Mouse (Mus musculus) gastrocnemius, adult 18-20 months (tissue): ENCODE results near the gene Fam163a. TPM values are rescaled to one million over a fixed set of nuclear protein-coding genes. Genes with fewer than 3 reads are reported as not detected.
"Not testable (repeated sequence)": the region's sequence is repeated elsewhere in the genome, so short reads cannot be mapped to it uniquely, and the experiment has no call there.

ENCODE experiments used
- DNase-seq: peaks from one replicate; pipeline ENCODE4 v3.0.0; 2021; ENCODE audit warnings: low spot score
- long read RNA-seq, 2 experiments: library from polyadenylated mRNA; stranded (forward); transcript quantifications; one replicate each; pipeline ENCODE4 v2.0.0; 2021
- total RNA-seq, 2 experiments: library from RNA; stranded (reverse); gene quantifications; 2 replicates each; pipeline ENCODE4 v1.2.3; 2021

Fam163a gene
- total RNA-seq, result not detected
- long read RNA-seq, experiment 1, result 0 reads
- long read RNA-seq, experiment 2, result 0 reads

DNA sequence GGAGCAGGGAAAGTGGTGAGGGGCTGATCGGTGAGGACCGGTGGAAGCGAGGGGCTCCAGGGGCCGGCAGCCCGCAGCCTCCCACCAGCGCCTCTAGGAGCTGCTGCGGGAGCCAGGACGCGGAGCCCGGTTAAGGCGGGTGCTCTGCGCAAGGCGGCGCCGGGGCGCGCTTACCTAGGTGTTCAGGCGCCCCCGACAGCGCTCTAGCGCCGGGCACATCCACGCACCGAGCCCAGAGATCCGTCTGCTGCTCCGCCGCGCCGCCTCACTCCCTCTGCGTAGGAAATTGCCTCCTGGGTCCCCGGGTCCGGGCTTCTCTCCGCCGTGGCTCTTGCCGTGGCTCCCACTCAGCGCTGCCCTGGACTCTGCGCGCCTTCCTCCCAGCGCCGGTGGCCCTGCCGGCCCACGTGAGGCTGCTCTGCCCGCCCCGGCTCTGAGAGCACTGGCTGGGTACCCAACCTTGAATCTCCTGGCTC, at the start of gene Fam163a:
Gene Fam163a (minus strand): TSS at position 371 of the 476 bp plus-strand sequence.
- no peak for DNase-seq

GRCm38 (mm10) chr1:156251096-156251495, 46.3 kb upstream of the Fam163a start:
- not testable (repeated sequence) for DNase-seq

DNA sequence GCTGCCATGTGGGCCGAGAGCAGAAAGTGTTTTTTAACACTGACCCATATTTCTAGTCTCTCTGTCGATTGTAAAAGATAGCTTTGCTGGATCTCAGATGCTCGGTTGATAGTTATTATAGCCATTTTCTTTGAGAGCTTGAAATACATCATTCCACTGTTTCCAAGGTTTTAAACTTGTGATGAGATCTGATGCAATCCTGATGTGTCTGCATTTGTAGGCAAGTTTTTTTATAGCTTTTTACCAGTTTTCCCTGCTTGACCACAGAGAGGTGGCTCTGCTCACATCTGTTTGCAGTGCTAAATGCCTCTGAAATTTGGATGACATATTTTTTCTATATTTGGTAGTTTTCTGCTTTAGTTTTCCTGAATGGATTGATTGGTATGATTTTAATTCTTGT, 43.1 kb upstream of the Fam163a start:
- no peak for DNase-seq

DNA sequence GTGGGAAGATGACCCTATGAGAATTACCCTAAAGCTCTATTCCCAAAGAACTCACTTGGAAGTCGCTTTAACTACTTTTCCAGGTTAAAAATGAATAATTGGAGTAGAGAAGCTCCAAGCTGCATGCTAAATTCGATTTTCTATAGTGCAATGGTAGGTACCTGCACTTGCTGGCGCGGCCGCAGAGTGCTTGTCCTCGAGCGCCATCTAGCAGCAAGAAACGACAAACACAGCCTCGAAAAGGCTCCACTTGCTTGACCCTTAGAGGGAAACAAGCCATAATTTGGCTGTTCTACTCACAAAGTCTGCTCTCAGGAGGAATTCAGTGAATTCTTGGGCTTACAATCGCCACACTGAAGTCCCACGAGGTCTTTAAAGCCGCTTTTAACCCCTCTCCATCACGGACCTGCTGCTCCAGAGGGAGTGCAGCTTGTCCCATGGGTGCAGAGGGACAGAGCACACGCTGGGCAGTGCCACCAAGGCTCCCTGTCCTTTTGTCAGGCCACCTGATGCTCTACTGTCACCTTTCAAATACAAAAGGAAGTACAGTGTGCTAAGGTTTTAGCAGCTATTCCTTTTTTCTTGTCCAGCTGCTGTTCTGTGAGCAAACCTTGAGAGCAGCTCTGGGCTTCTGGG, 37.0 kb upstream of the Fam163a start:
- peak; percentile 51 for DNase-seq

- peak; percentile 5 for DNase-seq
Observed at GRCm38 (mm10) chr1:156241035-156241434, 36.2 kb upstream of the Fam163a start.

GRCm38 (mm10) chr1:156231122-156231521, 26.3 kb upstream of the Fam163a start:
- no peak for DNase-seq

GRCm38 (mm10) chr1:156230339-156231089, 25.7 kb upstream of the Fam163a start:
- DNase-seq, result peak; percentile 32

DNA sequence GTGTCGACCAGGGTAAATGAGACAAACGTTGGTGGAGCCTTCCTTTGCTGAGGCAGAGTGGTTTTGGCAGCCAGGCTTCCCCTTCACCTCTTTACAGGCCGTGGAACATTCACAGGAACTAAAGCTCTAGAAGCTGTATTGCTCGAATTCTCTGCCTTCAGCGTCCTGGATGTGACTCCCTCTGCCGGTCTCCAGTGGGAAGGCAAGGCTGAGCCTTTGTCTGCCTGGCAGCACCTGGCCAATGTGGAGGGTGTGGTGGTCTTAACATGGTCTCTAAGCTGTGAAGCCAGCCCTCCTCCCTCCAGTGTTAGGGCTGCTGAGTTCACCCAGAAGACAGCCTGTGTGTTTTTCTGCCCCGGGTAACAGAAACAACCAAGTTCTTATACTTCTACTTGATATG, 24.6 kb upstream of the Fam163a start:
- peak; percentile 40 for DNase-seq

DNA sequence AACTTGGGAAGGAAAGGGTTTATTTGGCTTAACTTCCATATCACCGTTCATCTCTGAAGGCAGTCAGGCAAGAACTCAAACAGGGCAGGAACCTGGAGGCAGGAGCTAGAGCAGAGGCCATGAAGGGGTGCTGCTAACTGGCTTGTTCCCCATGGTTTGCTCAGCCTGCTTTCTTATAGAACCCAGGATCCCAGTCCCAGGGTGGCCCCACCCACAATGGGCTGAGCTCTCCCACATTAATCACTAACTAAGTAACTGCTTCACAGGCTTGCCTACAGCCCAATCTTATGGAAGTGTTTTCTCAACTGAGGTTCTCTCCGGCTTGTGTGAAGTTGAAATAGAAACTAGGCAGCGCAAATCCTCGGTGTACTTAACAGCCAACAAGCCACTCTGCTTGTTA, 23.9 kb upstream of the Fam163a start:
- no peak for DNase-seq

GRCm38 (mm10) chr1:156226903-156227302, 22.1 kb upstream of the Fam163a start:
- DNase-seq, result no peak

GRCm38 (mm10) chr1:156222205-156223000, 17.6 kb upstream of the Fam163a start:
- no peak for DNase-seq

GRCm38 (mm10) chr1:156221327-156221726, 16.5 kb upstream of the Fam163a start:
- DNase-seq, result peak; percentile 10

DNA sequence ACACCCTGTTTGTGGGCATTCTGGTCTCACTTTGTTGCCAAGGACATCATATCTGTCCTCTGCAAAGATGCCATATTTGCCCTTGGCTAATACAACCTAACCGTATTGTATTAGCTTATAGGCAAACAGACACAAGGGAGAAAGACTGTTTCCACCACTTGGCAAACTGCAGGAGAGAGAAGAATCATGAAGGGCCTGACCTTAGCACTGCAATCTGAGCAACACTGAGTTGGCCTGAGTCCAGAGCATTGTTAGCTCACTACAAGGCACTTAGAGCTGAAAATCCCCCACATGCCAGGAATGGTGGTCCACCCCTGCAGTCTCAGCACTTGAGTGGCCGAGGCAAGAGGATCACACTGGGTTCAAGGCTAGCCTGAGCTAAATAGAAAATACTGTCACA, 13.7 kb upstream of the Fam163a start:
- DNase-seq, result no peak

DNA sequence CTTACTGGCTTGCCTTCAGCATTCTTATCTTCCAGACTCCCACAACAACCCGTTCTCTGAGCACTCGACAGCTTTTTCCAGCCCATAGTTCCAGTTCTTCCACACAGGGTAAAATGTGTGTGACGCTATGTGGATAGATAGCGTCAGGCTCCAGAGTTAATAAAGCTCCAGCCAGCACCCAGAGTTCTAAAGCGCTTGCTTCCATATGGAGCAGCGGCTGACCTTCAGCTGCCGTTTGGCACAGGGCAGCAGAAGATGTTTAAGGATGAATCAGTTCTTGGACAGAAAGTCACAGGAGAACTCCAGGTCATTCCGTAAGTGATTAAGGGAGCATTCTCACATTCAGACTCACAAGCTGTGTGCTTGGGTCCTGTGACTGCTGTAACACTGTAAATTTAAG, 13.1 kb upstream of the Fam163a start:
- DNase-seq, result no peak

- DNase-seq, result peak; percentile 50
Observed at GRCm38 (mm10) chr1:156217393-156217792, 12.6 kb upstream of the Fam163a start.

- no peak for DNase-seq
Observed at GRCm38 (mm10) chr1:156216249-156216648, 11.4 kb upstream of the Fam163a start.

- no peak for DNase-seq
Observed at GRCm38 (mm10) chr1:156214651-156215050, 9.8 kb upstream of the Fam163a start.

- DNase-seq, result no peak
Observed at GRCm38 (mm10) chr1:156212923-156213322, 8.1 kb upstream of the Fam163a start.

GRCm38 (mm10) chr1:156211809-156212317, 7.0 kb upstream of the Fam163a start:
- DNase-seq, result no peak

- no peak for DNase-seq
Observed at GRCm38 (mm10) chr1:156205164-156205563, 338 bp upstream of the Fam163a start.

GRCm38 (mm10) chr1:156203961-156204655, 718 bp downstream of the Fam163a start:
- DNase-seq, result no peak
